ENCODE assay signal across 8 mouse cellular contexts in the genomic region with DNA sequence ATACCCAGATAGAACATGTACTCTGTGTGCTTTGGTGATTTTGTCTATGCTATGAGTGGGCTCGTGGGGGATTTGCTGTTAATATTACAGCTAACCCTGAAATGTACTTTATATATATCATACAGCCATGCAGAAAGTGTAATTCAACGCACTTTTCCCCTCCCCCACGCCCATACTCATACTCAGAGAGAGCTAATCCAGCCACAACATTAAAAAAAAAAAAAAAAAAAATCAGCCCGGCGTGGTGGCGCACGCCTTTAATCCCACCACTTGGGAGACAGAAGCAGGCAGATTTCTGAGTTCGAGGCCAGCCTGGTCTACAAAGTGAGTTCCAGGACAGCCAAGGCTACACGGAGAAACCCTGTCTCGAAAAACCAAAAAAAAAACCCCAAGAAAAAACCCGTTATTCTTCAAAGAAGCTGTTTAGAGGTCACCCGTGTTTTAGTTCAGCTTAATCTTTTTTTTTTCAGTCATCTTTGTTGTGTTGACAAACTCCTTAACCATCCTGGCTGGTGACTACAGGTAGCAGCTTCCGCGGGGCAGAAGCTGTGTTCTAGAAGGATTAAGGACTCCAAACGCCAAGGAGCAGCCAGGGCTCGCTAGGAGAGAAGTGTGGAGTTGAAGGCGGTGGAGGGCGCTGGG. TPM values are rescaled to one million over a fixed set of nuclear protein-coding genes. Genes with fewer than 3 reads are reported as not detected.
DNase-seq lines count a peak whose midpoint lies in the region; ATAC-seq and TF ChIP-seq lines count a peak whose summit lies in the region.

No protein-coding gene starts in this region.

- peaks cover 47% of the 10 kb centered on the region for H3K27me3 ChIP-seq in heart, postnatal 0 days (ENCODE audit: control insufficient read depth, insufficient read depth, low read length)
- peaks cover 22% of the 10 kb centered on the region for H3K27me3 ChIP-seq in hindbrain, embryonic 11.5 days (ENCODE audit: control insufficient read depth, insufficient read depth, low read length)
- peaks cover 59% of the 10 kb centered on the region for H3K27me3 ChIP-seq in midbrain, embryonic 10.5 days (ENCODE audit: low read depth, poor library complexity, severe bottlenecking)

- no peak for TF ChIP-seq EP300 in heart, postnatal 0 days (IDR thresholded peaks at IDR 0.05; ENCODE audit: low read depth)

- 33% methylated on average over 18 of the region's 18 CpGs for WGBS in heart, postnatal 0 days
- 44% methylated on average over 18 of the region's 18 CpGs for WGBS in hindbrain, embryonic 11.5 days
- 38% methylated on average over 18 of the region's 18 CpGs for WGBS in midbrain, embryonic 10.5 days

- H3K9me3 ChIP-seq in heart, postnatal 0 days (replicated peaks; ENCODE audit: control insufficient read depth, low read length) = no peaks in the 10 kb centered on the region
- no peaks in the 10 kb centered on the region for H3K9me3 ChIP-seq in hindbrain, embryonic 11.5 days (ENCODE audit: control insufficient read depth, low read length)
- peaks cover 8% of the 10 kb centered on the region for H3K9me3 ChIP-seq in midbrain, embryonic 10.5 days (replicated peaks)

- TF ChIP-seq CTCF in heart, postnatal 0 days (IDR thresholded peaks at IDR 0.05; ENCODE audit: low read depth) = no peak

- H3K27ac ChIP-seq in heart, postnatal 0 days (ENCODE audit: low read depth) = no peak overlapping the region
- no peak overlapping the region for H3K27ac ChIP-seq in hindbrain, embryonic 11.5 days (ENCODE audit: low read depth, low read length)
- H3K27ac ChIP-seq in midbrain, embryonic 10.5 days (replicated peaks) = peak overlapping the region; percentile 62; the same call in 1 of the 2 replicates

- peak overlapping the region; percentile 58 for H3K4me3 ChIP-seq in heart, postnatal 0 days (ENCODE audit: low read depth, low read length)
- peak overlapping the region; percentile 60 for H3K4me3 ChIP-seq in hindbrain, embryonic 11.5 days (ENCODE audit: low read depth, low read length)
- peak overlapping the region; percentile 65 for H3K4me3 ChIP-seq in midbrain, embryonic 10.5 days

- peak overlapping the region; percentile 96 for H3K4me2 ChIP-seq in heart, postnatal 0 days (ENCODE audit: low read depth, low read length)
- H3K4me2 ChIP-seq in hindbrain, embryonic 11.5 days (replicated peaks; ENCODE audit: low read depth, low read length) = peak overlapping the region; percentile 100

- H3K4me1 ChIP-seq in heart, postnatal 0 days (ENCODE audit: control insufficient read depth, insufficient read depth) = peaks cover 8% of the 10 kb centered on the region
- peaks cover 8% of the 10 kb centered on the region; the same call in 1 of the 2 replicates for H3K4me1 ChIP-seq in hindbrain, embryonic 11.5 days (replicated peaks; ENCODE audit: control insufficient read depth, insufficient read depth, low read length)
- peaks cover 22% of the 10 kb centered on the region for H3K4me1 ChIP-seq in midbrain, embryonic 10.5 days

- no peak overlapping the region for H3K9ac ChIP-seq in heart, postnatal 0 days (replicated peaks; ENCODE audit: low read depth, low read length)
- peak overlapping the region; percentile 50; the same call in 1 of the 2 replicates for H3K9ac ChIP-seq in hindbrain, embryonic 11.5 days (ENCODE audit: low read depth, low read length)

- no peak for ATAC-seq in heart, postnatal 0 days (ENCODE audit: insufficient read depth, low read depth)
- ATAC-seq in hindbrain, embryonic 11.5 days (ENCODE audit: low FRiP score) = no peak

- no peak for DNase-seq in heart, postnatal 0 days (ENCODE audit: low spot score)
- DNase-seq in heart, postnatal 4 days = no peak
- DNase-seq in MEL-GATA-1-ER (ENCODE audit: extremely low read depth, low read depth) = peak; percentile 26
- no peak for DNase-seq in hindbrain, embryonic 11.5 days (ENCODE audit: low spot score)
- DNase-seq in midbrain, embryonic 10.5 days (ENCODE audit: low spot score) = no peak
- DNase-seq in MN1 (ENCODE audit: low spot score) = no peak
- no peak for DNase-seq in layer of hippocampus, postnatal 25 days (ENCODE audit: extremely low spot score in 1 of 2, low spot score in 1 of 2)
- DNase-seq in spleen, postnatal 36 days (ENCODE audit: low spot score in 2 of 2) = no peak

- no peaks in the 10 kb centered on the region for H3K36me3 ChIP-seq in heart, postnatal 0 days (replicated peaks; ENCODE audit: control insufficient read depth, insufficient read depth, low read length)
- no peaks in the 10 kb centered on the region for H3K36me3 ChIP-seq in hindbrain, embryonic 11.5 days (ENCODE audit: control insufficient read depth, insufficient read depth, low read length)
- no peaks in the 10 kb centered on the region for H3K36me3 ChIP-seq in midbrain, embryonic 10.5 days

RNA-seq across cellular contexts. Expression of gene Adora2b, which starts 0.9 kb away (rescaled TPM):
- 0.11 and 0.62 TPM in 2 replicates for total RNA-seq in heart, postnatal 0 days (2014; rRNA removed; ENCODE audit: low replicate concordance)
- polyA plus RNA-seq in heart, postnatal 0 days (2015; fragmentation: Nextera tagmentation; extraction: Ambion mirVana) = 0.57 and 0.74 TPM in 2 replicates
- total RNA-seq in heart, postnatal 4 days (2021) = under 1 TPM; 0.41 to 0.91 TPM
- polyA plus RNA-seq in hindbrain, embryonic 11.5 days (2014; fragmentation: Nextera tagmentation; extraction: Ambion mirVana) = 4.5 and 5.7 TPM in 2 replicates
- polyA plus RNA-seq in midbrain, embryonic 10.5 days (2016; fragmentation: Nextera tagmentation; extraction: Ambion mirVana) = 3.9 and 4.5 TPM in 2 replicates
- 1 to 10 TPM; 8.1 to 8.7 TPM for total RNA-seq in layer of hippocampus, postnatal 25 days (2021)

RNA-seq across cellular contexts. Expression of gene Zswim7, which starts 33.3 kb away (rescaled TPM):
- total RNA-seq in heart, postnatal 0 days (2014; rRNA removed; ENCODE audit: low replicate concordance) = 14.6 and 43.3 TPM in 2 replicates
- 39.0 and 43.3 TPM in 2 replicates for polyA plus RNA-seq in heart, postnatal 0 days (2015; fragmentation: Nextera tagmentation; extraction: Ambion mirVana)
- 10 to 100 TPM; 11.6 to 13.1 TPM for total RNA-seq in heart, postnatal 4 days (2021)
- 19.2 and 19.9 TPM in 2 replicates for polyA plus RNA-seq in hindbrain, embryonic 11.5 days (2014; fragmentation: Nextera tagmentation; extraction: Ambion mirVana)
- polyA plus RNA-seq in midbrain, embryonic 10.5 days (2016; fragmentation: Nextera tagmentation; extraction: Ambion mirVana) = 15.6 and 16.8 TPM in 2 replicates
- total RNA-seq in layer of hippocampus, postnatal 25 days (2021) = 10 to 100 TPM; 14.2 to 16.0 TPM

RNA-seq across cellular contexts. Expression of gene Ttc19, which starts 33.4 kb away (rescaled TPM):
- total RNA-seq in heart, postnatal 0 days (2014; rRNA removed; ENCODE audit: low replicate concordance) = 26.9 and 31.2 TPM in 2 replicates
- 20.1 and 21.3 TPM in 2 replicates for polyA plus RNA-seq in heart, postnatal 0 days (2015; fragmentation: Nextera tagmentation; extraction: Ambion mirVana)
- total RNA-seq in heart, postnatal 4 days (2021) = 10 to 100 TPM; 37.5 to 38.2 TPM
- polyA plus RNA-seq in hindbrain, embryonic 11.5 days (2014; fragmentation: Nextera tagmentation; extraction: Ambion mirVana) = 16.7 and 21.0 TPM in 2 replicates
- polyA plus RNA-seq in midbrain, embryonic 10.5 days (2016; fragmentation: Nextera tagmentation; extraction: Ambion mirVana) = 15.7 and 17.6 TPM in 2 replicates
- 10 to 100 TPM; 76.6 to 86.4 TPM for total RNA-seq in layer of hippocampus, postnatal 25 days (2021)
